Mouse (Mus musculus) gastrocnemius, postnatal 10 days (tissue): ENCODE data around the gene Klhdc7b. TPM values are rescaled to one million over a fixed set of nuclear protein-coding genes. Genes with fewer than 3 reads are reported as not detected.
A peak's percentile ranks its signal among the peaks of the same experiment; 100 is the strongest.

Source experiments
- DNase-seq: peaks from one replicate; pipeline ENCODE4 v3.0.0; 2021; ENCODE audit warnings: mixed read lengths
- long read RNA-seq, 2 experiments: library from polyadenylated mRNA; stranded (forward); transcript quantifications; one replicate each; pipeline ENCODE4 v2.0.0; 2021
- total RNA-seq, 2 experiments: library from RNA; stranded (reverse); gene quantifications; 2 replicates each; pipeline ENCODE4 v1.2.3; 2021

Klhdc7b gene
- not detected for total RNA-seq
- long read RNA-seq, experiment 1, result 0 reads
- long read RNA-seq, experiment 2, result 0 reads

DNA sequence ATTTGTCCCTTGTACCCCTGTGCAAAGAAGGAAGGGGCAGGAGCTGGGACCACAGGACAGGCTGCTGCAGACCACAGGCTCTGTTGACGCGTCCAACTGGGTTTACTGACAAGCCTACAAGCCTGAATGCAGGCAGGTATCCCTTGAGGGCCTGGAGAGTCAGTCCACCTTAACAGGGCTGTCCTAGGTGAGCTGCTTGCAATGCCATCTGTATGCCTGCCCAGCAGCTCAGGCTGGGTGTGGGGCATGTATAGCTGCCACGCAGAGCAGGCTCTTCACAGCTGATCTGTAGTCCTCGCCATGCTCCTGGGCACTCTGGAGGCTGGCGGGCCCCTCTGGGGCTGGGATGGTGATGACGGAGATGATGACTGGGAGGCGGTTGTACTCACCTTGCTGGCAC, at the start of gene Klhdc7b:
Gene Klhdc7b, plus strand, starts transcription at position 301 of the 400 bp plus-strand sequence.
- DNase-seq, result no peak

DNA sequence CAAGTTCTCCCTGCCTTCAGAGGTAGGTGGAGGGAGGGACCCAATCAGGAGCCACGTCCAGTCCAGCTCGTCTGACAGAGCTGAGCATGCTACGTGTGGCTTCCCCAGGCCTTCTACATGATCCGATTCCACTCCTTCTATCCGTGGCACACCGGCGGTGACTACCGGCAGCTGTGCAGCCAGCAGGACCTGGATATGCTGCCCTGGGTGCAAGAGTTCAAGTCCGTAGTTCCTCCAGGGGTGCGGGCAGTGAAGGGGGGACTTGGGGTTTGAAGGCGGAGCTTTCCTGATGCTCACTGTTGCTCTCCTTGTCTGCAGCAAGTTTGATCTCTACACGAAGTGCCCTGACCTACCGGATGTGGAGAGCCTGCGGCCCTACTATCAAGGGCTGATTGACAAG, 48.3 kb upstream of the Klhdc7b start:
- DNase-seq, result no peak

DNA sequence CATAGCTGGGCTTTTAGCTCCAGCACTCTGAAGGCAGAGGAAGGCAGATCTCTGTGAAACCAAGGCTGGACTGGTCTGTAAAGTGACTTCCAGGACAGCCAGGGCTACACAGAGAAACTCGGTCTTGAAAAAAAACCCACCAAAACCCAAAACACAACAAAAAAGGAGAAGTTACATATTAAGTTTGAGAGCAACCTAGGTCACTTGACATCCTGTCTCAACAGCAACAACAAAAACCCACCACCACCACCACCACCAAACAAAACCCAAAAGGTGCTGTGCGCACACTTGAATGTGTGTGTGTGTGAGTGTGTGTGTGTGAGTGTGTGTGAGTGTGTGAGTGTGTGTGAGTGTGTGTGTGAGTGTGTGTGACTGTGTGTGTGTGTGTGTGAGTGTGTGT, 45.0 kb upstream of the Klhdc7b start:
- no peak for DNase-seq

DNA sequence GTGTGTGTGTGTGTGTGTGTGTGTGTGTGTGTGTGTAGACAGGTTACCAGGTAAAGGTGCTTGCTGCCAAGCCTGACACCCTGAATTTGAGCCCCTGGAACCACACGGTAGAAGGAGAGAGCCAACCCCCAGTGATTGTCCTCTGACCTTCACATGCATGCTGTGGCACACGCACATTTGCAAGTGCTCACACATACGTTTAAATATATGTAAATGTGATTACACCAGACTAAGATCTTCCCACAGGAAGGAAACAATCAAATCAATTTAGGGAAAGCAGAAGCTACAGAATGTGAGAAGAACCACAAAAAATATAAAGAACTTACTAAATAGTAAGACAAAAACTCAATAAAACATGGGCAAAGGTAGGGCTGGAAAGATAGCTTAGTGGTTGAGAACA, 44.6 kb upstream of the Klhdc7b start:
- no peak for DNase-seq

DNA sequence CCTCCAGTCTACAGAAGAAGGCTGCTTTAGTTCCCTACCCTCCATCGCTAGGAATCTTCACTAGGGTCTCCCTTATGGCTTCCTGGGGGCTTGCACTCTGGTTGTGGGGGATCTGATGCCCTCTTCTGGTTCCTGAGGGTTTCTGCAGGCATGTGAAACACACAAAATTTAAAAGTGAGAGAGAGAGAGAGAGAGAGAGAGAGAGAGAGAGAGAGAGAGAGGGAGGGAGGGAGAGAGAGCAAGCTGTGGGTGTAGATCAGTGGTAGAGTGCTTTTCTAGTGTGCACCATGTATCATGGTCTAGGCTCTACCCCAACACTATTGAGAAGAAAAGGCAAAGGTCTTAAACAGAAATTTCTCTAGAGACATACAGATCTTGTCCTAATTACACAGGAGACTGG, 43.0 kb upstream of the Klhdc7b start:
- DNase-seq, result no peak

DNA sequence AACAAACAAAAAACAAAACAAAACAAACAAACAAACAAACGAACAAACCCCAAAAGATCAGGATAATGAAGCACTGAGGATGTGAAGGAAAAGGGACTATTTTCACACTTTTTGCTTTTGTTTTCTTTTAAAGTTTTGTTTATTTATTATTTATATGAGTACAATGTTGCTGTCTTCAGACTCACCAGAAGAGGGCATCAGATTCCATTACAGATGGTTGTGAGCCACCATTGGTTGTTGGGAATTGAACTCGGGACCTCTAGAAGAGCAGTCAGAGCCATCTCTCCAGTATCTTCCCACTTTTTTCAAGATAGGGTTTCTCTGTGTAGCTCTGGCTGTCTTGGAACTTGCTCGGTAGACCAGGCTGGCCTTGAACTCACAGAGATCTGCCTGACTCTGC, 41.4 kb upstream of the Klhdc7b start:
- DNase-seq, result no peak

DNA sequence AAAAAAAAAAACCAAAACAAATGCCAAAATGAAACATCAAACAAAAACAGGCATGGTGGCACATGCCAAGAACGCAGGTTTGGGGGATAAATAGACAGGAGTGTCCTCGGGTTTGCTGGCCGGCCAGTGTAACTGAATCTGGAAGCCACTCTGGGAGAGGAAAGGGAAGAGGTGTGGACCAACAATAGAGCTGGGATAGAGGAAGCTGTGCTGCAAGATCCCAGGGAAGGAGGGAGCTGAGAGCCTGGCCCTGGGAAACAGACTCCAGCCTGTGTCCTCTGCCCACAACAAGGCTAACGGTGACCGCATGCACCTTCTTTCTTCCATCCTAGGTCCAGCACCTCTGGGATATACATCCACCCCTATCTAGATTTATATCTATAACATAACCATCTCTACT, 34.3 kb upstream of the Klhdc7b start:
- no peak for DNase-seq

DNA sequence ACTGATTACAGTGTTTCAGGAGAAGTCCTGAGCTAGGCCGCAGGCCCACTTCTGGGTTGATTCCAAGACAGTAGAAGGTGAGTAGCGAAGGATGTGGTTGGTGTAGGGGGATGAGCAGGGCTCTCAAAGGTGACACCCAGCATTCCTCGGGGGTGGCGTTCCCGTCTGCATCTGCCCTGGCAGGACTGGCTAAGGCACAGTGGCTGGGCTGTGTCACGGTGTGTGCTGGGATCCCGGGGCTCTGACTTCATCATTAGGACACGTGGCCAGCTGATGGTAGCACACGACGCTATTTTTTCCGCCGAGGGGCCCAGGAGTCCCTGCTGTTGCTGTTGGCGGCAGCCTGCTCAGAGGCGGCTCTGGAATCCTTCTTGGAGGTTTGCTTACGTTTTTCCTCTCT, 33.4 kb upstream of the Klhdc7b start:
- DNase-seq, result no peak

DNA sequence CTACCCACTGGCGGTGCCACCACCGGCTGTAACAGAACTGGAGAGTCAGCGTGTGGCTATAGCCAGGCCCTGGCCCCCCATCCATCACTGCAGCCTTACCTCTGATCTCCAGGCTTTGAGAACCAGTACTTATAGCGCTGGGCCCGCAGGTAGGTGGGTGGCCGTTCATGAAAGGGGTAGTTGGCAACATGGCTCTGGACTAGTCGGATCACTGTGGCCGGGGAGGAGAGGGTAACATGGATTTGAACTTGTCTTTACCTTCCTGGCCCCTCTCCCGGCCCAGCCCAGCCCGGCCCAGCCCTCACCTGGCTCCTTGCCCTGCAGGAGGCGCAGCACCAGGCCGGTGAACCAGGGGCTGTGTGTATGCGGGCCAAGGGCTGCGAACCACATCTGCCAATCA, 32.7 kb upstream of the Klhdc7b start:
- no peak for DNase-seq

DNA sequence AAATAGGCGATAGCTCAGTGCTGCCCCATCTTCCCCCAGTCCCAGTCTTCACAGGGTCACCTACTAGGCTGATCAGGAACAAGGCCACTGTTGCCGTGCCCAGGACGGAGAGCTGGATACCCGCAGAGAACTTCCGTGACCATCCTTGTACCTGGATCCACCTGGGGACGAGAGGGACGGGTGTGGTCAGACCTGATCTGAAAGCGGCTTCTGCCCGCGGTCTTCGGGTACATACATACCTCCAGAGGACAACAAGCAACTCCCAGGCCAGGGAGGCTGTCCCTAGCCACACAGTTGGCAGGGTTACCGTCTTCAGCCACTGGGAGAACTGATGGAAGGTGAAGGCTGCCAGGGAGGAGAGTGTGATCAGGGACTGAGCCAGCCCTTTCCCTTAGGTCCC, 31.9 kb upstream of the Klhdc7b start:
- no peak for DNase-seq

DNA sequence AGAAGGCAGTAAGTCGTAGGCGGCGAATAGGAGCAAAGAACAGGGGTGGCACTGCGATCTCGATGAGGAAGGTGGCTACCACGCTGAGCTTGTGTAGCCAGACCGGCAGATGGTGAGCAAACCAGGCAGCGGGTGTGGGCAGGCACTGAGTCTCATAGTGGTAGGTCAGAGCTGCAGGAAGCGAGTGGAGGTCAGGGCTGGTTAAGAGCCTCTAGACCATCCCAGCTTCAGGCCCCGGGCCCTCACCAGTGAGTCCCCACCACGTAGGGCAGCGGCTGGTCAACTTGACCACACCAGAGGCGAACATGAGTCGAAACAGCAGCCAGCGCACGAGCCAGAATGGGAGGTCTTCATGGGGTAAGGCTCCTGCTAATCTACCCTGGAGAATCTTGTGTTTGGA, 30.9 kb upstream of the Klhdc7b start:
- DNase-seq, result no peak

DNA sequence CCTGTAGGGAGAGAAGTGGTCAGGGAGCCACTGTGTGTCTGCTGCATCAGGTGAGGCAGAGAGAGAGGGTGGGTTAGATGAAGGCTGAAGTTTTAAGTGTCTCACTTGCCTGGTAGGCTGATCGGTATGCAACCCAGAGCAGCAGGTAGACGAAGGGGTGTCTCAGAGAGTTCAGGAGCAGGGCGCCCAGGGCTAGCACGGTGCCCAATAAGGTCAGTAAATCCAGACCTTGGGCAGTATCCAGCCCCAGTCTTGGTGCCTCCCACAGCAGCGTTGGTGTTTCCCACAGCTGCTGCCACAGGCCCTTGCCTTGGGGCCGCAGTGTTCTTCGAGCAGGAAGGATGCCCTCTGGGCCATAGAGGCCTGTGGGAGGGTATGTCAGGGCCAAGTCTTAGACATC, 30.3 kb upstream of the Klhdc7b start:
- DNase-seq, result peak; percentile 12

DNA sequence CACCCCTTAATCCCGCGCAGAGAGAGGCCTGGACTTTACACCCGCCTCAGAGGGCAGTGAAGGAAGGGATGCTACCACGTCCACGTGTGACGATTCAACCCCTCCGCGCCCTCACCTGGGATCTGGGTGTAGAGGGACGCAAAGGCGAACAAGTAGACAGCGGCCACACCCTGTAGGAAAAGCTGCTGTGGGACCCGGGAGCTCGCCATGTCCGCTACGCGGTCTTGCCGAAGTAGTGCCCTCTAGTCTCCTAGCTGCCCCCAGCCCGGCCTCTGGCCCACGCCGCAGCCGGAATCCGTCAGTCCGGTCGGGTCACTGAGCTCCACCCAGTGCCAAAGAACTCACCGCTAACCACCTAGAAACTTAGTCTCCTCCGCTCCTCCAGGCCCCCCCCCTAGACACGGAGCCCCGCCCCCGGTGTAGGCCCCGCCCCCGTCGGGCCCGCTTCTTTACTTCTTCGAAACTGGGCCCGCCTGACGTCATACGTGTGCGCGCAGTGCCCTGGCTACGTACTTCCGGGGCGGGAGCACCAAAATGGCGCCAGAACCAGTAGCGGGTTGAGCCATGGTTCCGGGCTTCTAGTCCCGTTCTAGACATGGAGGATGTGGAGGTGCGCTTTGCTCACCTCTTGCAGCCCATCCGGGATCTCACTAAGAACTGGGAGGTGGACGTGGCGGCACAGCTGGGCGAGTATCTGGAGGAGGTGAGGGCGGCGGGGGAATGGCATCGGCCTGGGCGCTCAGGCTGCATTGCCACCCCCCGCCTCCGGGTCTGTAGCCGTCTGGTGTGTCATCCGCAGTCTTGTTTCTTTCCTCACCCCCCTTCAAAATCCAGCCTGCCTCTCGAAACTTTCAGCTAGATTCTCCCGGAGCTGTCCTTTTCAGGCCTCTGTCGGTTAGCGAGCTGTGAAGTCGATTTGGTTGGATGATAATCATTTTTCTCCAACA, 29.2 kb upstream of the Klhdc7b start, which contains the start of the genes Lmf2 and Ncaph2:
Gene Lmf2, minus strand, starts transcription at position 419 of the 947 bp plus-strand sequence.
Gene Ncaph2, plus strand, starts transcription at position 479 of the 947 bp plus-strand sequence.
- DNase-seq, result peak; percentile 97

DNA sequence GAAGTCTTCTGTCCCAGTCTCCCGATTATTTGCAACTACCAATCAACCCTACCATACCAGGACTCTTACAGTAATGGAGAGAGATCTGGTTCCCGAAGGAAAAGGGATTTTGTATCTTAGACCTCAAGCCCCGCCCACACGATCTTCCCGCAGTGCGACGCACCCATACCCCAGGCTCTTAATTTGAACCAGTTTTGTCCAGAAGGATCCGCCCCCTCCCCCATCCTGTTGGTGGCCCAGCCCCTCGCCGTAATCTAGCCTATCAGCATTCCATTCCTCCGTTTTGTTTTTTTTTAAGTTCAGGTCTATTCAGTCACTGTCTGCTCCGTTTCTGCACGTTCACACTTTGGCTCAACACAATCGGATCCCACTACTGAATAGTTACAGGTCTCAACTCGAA, 28.3 kb upstream of the Klhdc7b start:
- peak; percentile 68 for DNase-seq

DNA sequence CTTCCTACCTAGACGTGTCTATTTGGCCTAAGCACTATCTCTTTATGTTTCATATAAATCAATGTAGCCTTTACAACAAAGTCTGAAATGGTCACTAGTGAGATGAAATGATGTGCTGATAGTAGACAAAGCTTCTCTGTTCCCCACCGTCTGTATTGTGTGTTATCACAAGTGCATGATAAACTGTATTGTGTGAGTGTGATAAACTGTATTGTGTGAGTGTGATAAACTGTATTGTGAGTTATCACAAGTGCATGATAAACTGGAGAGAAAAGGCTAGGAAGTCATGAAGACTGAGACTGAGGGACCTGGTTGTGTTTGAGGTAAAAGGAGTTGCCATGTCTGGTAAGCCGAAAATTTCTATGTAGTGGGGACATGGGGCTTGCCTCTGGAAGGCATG, 25.9 kb upstream of the Klhdc7b start:
- no peak for DNase-seq

DNA sequence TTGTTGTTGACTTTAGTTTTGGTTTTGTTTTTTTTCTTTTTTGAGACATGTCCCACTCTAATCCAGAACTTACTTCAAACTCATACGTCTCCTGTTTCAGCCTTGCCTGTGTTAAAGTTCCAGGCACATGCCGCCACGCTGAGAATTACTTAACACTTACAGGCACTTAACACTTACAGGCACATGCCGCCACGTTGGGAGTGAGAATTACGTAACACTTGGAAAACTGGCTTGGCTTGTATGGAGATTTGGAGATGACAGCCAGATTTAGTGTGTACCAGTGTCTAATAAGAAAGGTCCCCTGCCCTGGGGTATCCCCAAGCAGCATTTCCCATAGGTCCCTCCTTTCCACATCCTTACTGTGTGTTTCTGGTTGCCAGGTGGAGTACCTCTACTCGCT, 21.7 kb upstream of the Klhdc7b start:
- no peak for DNase-seq

DNA sequence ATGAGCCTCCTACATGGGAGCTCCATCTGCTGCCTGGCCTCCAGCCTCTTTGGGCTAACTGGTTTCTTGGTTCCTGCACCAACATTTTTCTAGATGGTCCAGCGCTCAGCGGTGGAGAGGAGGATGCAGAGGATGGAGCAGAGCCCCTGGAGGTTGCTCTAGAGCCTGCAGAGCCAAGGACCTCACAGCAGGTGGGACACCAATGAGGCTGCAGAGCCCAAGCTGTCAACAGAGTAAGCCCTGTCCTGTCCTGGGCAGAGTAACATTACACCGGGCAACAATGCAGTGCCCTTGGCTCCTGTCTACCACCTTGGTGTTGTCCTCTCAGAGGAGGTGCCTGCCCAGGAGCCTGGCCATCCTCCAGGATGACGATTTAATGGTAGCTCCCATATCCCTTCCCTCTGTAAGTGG, 19.6 kb upstream of the Klhdc7b start:
- DNase-seq, result no peak

DNA sequence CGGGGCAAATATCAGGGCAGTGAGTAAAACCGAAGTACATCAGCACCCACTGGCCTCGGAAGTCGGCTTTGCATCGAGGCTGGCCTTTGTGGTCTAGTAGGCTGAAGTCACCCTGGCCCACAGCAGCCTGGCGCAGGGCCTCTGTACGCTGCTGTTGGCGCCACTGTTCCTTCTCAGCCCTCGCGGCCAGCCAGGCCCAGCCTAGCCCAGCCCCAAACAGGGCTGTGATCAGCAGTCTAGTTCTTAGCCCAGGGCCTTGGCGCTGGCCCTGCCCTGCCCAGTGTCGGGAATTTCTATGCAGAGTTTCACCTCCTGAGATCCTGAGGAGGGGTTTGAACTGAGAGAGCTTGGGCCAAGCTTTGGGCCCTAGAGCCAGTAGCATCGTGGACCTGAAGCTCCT, 12.6 kb upstream of the Klhdc7b start:
- no peak for DNase-seq

DNA sequence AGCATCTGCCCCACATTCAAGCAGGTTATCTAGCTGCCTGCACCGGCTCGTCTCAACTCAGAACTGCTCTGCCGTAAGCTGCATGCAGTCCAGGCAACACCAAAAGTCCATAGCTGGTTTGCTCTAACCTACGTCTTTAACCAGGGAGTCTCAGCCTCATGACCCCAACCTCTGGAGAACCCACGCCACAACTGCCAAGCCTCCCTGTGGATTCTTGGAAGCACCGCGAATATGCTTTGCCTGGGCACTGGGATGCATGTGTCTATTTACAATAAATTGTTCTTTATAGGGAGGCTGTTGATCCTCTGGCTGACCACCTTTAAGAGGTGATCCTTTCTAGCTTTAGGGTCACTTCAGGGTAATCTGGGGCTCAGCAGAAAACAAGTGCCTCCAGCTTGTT, 12.2 kb upstream of the Klhdc7b start:
- no peak for DNase-seq

DNA sequence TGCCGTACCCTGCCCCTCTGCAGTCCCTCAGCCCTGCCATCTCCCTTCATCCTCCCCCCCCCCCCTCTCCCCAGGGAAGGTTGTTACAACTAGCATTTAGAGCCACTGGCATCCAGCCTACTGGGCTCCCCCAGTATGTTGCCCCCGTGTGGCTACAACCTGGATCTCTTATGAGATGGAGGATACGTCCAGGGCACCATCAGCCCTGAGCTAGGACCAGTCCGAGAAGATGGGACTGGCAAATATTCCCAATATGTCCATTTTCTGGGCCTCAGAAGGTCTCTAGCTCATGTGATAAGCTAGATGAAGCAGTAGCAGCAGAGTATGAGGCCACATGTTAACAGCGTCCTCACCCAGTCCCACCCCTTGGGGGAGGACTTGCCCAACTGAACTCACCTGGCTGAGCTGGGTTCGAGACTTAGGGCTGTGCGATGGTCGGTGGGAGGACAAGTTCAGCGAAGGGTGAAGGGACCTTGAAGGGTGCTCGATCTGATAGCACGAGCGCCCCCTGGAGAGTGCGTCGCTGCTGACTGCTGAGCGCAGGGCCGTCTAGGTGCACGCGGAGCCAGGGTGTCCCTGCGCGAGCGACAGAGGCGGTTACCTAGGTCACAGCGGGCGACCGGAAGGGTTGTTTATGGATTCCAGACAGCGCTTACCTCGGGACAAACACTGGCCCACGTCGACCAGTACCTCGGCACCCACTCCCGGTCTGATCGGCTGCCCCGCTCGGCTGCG, 11.5 kb upstream of the Klhdc7b start:
- peak; percentile 88 for DNase-seq

DNA sequence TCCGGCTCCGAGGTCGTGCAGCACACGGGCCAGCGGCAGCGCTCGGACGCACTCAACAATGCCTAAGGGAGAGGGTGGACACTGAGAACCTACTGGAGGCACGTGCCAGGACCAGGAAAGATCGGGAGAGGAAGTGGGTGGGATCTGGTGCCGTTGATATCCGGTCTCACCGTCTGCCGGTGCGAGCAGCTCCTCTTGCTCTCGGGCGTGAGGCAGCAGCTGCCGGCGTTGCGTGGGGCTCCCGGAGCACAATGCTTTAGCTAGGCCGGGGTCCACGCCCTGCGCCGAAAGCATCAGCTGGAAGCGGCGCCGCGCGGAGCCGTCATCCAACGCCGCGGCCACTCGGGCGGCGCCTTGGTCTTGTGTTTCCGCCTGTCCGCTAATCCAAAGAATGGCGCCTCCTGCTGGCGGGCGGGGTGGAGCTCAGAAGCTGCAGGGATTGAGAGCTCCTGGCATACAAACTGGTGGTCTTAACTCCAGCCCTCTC, 10.9 kb upstream of the Klhdc7b start, which contains the start of gene Sco2:
Gene Sco2, minus strand, starts transcription at position 85 of the 487 bp plus-strand sequence.
- peak; percentile 98 for DNase-seq

DNA sequence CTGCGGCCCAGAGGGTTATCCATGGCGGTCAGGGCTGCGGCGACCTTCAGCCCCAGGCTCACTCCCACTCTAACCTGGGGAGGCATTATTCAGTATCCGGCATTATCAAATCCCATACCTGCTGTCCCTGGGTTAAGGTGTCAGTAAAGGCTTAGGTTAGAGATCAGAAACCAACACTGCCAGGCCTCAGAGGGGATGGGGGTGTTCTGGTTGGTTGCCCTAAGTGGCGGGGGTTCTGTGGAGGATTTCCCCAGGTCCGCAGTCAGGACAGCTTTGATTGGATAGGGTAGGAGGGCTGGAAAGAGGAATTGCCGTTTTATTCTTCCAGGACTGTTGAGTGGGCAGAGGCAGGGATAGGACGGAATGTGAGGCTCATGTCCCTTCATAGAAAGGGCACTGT, 10.4 kb upstream of the Klhdc7b start:
- no peak for DNase-seq
